Mouse (Mus musculus): ENCODE measurements around the gene Cpn2. TPM values are rescaled to one million over a fixed set of nuclear protein-coding genes. Genes with fewer than 3 reads are reported as not detected.

Gene Cpn2
- total and polyA plus RNA-seq, 2 experiments from 2014 or later = under 0.01 TPM; not detected in 1

DNA sequence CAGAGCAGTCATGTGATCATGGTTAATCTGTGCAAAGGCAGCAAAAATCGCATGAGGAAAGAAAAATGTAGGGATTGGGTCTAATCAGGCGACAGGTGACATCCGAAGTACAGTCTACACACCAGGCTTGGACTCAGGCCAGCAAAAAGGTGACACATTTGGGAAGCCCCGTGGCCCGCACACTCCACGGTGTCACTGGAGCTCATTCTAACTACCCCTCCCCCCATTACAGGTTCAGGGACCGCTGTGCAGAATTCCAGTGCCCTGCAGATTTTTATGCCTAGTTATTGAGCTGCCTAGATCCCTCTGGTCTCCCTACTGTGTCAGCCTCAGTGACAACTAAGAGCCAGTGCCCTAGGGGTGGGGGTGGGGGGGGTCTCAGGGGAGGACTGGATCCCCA is 30.2 kb upstream of the Cpn2 start:
- no peak overlapping the region for H3K4me2 ChIP-seq (ENCODE audit: low read depth, low read length)
- H3K27ac ChIP-seq = no peak overlapping the region
- H3K9me3 ChIP-seq (ENCODE audit: low read length) = no peaks in the 10 kb centered on the region
- 87% methylated on average over 7 of the region's 7 CpGs for WGBS
- TF ChIP-seq CTCF (IDR thresholded peaks at IDR 0.05; ENCODE audit: low read depth) = no peak
- no peaks in the 10 kb centered on the region for H3K4me1 ChIP-seq (ENCODE audit: insufficient read depth, low read length)
- no peak overlapping the region for H3K9ac ChIP-seq (replicated peaks; ENCODE audit: low read length)
- H3K4me3 ChIP-seq (ENCODE audit: low read length) = no peak overlapping the region
- no peaks in the 10 kb centered on the region for H3K36me3 ChIP-seq (ENCODE audit: insufficient read depth, low read length)
- ATAC-seq (no peak), DNase-seq (ENCODE audit: low spot score) (no peak)
- no peaks in the 10 kb centered on the region for H3K27me3 ChIP-seq (ENCODE audit: insufficient read depth, low read length)

GRCm38 (mm10) chr16:30296601-30297275 is 29.4 kb upstream of the Cpn2 start:
- Histone ChIP-seq H3K27ac (no peak overlapping the region), H3K9ac (replicated peaks; ENCODE audit: low read length) (no peak overlapping the region), H3K27me3 (ENCODE audit: insufficient read depth, low read length) (no peaks in the 10 kb centered on the region), H3K4me1 (ENCODE audit: insufficient read depth, low read length) (no peaks in the 10 kb centered on the region), H3K4me3 (ENCODE audit: low read length) (no peak overlapping the region), H3K4me2 (ENCODE audit: low read depth, low read length) (no peak overlapping the region), H3K9me3 (ENCODE audit: low read length) (no peaks in the 10 kb centered on the region), H3K36me3 (ENCODE audit: insufficient read depth, low read length) (no peaks in the 10 kb centered on the region)
- DNase-seq (ENCODE audit: low spot score) = no peak
- TF ChIP-seq CTCF (IDR thresholded peaks at IDR 0.05; ENCODE audit: low read depth) = no peak
- WGBS = 91% methylated on average over 11 of the region's 11 CpGs
- ATAC-seq = no peak

DNA sequence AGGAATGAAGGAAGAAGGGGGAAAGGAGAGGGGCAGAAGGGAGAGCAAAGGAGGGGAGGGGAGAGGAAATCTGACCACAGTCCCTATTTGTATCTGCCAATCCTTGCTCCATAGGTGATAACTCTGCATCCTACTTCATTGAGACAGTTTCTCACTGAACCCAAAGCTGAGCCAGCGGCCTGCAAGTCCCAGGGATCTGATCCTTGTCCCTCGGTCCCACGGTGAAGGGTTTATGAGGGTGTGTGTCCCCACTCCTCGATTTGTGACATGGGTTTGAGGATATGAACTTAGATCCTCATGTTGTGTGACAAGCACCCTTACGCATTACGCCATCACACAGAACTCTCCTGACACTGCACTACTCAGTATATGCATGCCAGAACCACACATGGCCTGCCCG is 27.8 kb upstream of the Cpn2 start:
- Histone ChIP-seq H3K9me3 (ENCODE audit: low read length) (no peaks in the 10 kb centered on the region), H3K27ac (no peak overlapping the region), H3K4me1 (ENCODE audit: insufficient read depth, low read length) (no peaks in the 10 kb centered on the region), H3K4me3 (ENCODE audit: low read length) (no peak overlapping the region), H3K27me3 (ENCODE audit: insufficient read depth, low read length) (no peaks in the 10 kb centered on the region), H3K36me3 (ENCODE audit: insufficient read depth, low read length) (no peaks in the 10 kb centered on the region), H3K4me2 (ENCODE audit: low read depth, low read length) (no peak overlapping the region), H3K9ac (replicated peaks; ENCODE audit: low read length) (no peak overlapping the region)
- DNase-seq (ENCODE audit: low spot score) (no peak), ATAC-seq (no peak)
- 92% methylated on average over 7 of the region's 7 CpGs for WGBS
- no peak for TF ChIP-seq CTCF (IDR thresholded peaks at IDR 0.05; ENCODE audit: low read depth)

DNA sequence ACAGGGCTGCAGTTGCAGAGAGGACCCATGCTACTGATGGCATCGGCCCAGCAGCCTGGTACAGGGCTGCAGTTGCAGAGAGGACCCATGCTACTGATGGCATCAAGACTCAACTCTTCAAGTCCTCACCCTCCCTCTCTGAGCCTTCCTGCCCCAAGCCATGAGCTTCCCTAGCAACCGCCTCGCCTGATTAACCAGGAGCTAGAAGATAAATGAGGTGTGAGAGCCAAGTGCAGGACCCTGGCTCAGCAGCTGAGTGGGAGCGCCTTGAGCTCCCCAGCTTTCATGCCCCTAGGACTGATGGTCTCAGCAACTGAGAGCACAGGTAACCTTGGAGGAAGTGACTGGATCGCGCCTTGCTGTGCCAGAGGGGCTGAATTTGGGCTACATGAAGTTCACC is 23.1 kb upstream of the Cpn2 start:
- Histone ChIP-seq H3K4me1 (ENCODE audit: insufficient read depth, low read length) (no peaks in the 10 kb centered on the region), H3K9ac (replicated peaks; ENCODE audit: low read length) (no peak overlapping the region), H3K4me2 (ENCODE audit: low read depth, low read length) (no peak overlapping the region), H3K27ac (no peak overlapping the region), H3K36me3 (ENCODE audit: insufficient read depth, low read length) (no peaks in the 10 kb centered on the region), H3K27me3 (ENCODE audit: insufficient read depth, low read length) (no peaks in the 10 kb centered on the region), H3K4me3 (ENCODE audit: low read length) (no peak overlapping the region), H3K9me3 (ENCODE audit: low read length) (no peaks in the 10 kb centered on the region)
- TF ChIP-seq CTCF (IDR thresholded peaks at IDR 0.05; ENCODE audit: low read depth) = no peak
- DNase-seq (ENCODE audit: low spot score) (peak; percentile 68), ATAC-seq (peak; percentile 53)
- 65% methylated on average over 6 of the region's 6 CpGs for WGBS

- no peak overlapping the region for H3K4me3 ChIP-seq (ENCODE audit: low read length)
- H3K27ac ChIP-seq = no peak overlapping the region
- peaks cover 9% of the 10 kb centered on the region; the same call in 1 of the 2 replicates for H3K27me3 ChIP-seq (ENCODE audit: insufficient read depth, low read length)
- ATAC-seq (no peak), DNase-seq (ENCODE audit: low spot score) (no peak)
- H3K4me1 ChIP-seq (ENCODE audit: insufficient read depth, low read length) = no peaks in the 10 kb centered on the region
- no peaks in the 10 kb centered on the region for H3K9me3 ChIP-seq (ENCODE audit: low read length)
- no peak for TF ChIP-seq CTCF (IDR thresholded peaks at IDR 0.05; ENCODE audit: low read depth)
- WGBS = 63% methylated on average over 4 of the region's 4 CpGs
- no peak overlapping the region for H3K4me2 ChIP-seq (ENCODE audit: low read depth, low read length)
- no peaks in the 10 kb centered on the region for H3K36me3 ChIP-seq (ENCODE audit: insufficient read depth, low read length)
- no peak overlapping the region for H3K9ac ChIP-seq (replicated peaks; ENCODE audit: low read length)
Observed at GRCm38 (mm10) chr16:30285701-30286100, 18.4 kb upstream of the Cpn2 start.

DNA sequence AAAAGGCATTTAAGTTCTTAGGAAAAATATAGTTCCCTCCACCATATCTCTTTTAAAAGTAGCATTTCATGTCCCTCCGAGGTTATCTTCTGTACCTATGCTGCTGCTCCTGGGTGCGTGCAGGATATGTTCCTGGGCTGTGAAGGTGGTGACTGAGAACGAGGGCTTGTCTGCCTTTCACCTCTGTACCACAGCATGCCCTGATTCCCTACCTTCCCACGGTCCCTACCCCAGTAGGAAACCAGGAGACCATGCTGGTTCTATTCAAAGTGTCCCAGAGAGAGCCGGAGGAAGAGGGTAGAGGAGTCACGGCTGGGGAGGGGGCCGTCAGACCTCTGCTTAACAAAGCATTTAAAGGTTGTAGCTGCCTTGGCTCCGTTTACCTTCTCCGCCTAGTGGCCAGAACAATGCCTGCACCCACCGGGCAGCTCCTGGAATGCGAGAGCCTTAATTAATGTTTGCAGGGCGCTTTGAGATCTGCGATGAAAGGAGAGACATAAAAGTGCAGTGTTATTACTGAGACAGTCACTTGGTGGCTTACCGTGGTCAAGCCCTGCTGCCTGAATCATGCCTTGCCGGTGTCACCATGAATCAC is 16.5 kb upstream of the Cpn2 start:
- peak; percentile 88 for TF ChIP-seq CTCF (IDR thresholded peaks at IDR 0.05; ENCODE audit: low read depth)
- DNase-seq (ENCODE audit: low spot score) (peak; percentile 75), ATAC-seq (peak; percentile 52)

More for the DNA sequence above, 16.5 kb upstream of the Cpn2 start:
- H3K4me3 ChIP-seq (ENCODE audit: low read length) = peak overlapping the region; percentile 19
- no peak overlapping the region for H3K9ac ChIP-seq (replicated peaks; ENCODE audit: low read length)
- no peak overlapping the region for H3K27ac ChIP-seq
- 2% methylated on average over 15 of the region's 15 CpGs for WGBS
- no peaks in the 10 kb centered on the region for H3K9me3 ChIP-seq (ENCODE audit: low read length)
- H3K4me2 ChIP-seq (ENCODE audit: low read depth, low read length) = peak overlapping the region; percentile 46
- H3K36me3 ChIP-seq (ENCODE audit: insufficient read depth, low read length) = no peaks in the 10 kb centered on the region
- H3K27me3 ChIP-seq (ENCODE audit: insufficient read depth, low read length) = peaks cover 9% of the 10 kb centered on the region; the same call in 1 of the 2 replicates
- no peaks in the 10 kb centered on the region for H3K4me1 ChIP-seq (ENCODE audit: insufficient read depth, low read length)
